Mouse (Mus musculus) left cerebral cortex, adult 9 months (tissue): ENCODE results near the gene Nop58.
"Not testable (repeated sequence)": the region's sequence is repeated elsewhere in the genome, so short reads cannot be mapped to it uniquely, and the experiment has no call there.

ENCODE experiments used
- DNase-seq, 2 experiments: peaks; one replicate each; pipeline ENCODE4 v3.0.0; 2022; ENCODE audit warnings: low spot score in 2 of 2

The Nop58 gene

DNA sequence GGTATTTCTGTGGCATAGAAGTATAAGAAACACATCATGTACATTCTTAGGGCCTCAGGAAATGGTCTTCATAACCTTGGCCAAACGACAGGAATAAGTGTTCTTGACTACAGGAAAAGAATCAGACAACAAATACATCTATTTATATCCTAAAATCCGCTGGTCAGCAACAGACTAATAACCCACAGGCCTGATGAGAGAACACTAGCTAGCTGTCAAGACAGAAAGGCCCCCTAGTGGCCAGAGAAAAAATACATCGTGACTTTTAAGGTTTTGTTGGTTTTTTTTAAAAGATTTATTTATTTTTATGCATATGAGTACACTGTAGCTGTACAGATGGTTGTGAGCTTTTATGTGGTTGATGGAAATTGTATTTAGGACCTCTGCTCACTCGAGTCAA is 35.1 kb downstream of the Nop58 start:
- DNase-seq, result peak in 1 of 2 experiments; percentile 22

DNA sequence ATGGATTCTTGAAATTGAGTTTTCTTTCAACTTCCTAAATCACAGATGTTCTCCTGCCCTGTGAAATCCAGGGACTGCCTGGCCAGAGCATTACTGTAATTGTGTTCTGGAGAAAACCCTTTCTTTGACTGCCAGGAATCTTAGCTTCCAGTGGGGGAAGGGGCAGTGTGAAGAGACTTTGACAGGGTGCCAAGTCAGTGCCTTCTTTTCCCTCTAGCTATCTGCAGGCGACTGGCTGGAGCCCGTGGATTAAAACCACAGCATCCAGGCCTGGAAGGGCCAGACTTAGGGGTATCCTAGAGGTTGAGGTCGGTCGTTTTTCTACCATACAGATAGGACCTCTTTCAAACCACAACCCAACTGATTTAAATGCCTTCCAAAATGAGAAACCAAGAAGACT is 40.9 kb downstream of the Nop58 start:
- DNase-seq, result no peak

DNA sequence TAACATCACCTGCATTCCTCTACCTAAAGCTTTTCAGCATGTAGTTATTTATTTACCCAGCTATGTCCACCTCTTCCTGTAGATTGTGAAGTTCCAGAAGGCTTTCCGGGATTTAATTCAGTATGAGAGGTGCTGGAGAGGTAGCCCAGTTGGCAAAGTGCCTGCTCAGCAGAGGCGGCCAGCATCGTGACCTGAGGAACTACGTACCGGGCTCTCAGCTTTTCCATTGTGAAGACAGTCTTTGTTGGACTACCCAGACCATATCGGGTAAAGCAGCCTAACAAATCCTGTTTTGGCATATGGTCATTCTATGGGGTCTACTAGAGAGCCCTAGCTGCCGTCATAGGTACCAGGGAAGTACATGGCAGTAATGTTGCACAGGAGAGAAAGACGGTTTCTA is 45.3 kb downstream of the Nop58 start:
- DNase-seq, result no peak

GRCm38 (mm10) chr1:59730737-59731136 is 46.0 kb downstream of the Nop58 start:
- no peak for DNase-seq

- DNase-seq, result peak in 1 of 2 experiments; percentile 13
These were observed 49.3 kb downstream of the Nop58 start for GRCm38 (mm10) chr1:59734076-59734475.

DNA sequence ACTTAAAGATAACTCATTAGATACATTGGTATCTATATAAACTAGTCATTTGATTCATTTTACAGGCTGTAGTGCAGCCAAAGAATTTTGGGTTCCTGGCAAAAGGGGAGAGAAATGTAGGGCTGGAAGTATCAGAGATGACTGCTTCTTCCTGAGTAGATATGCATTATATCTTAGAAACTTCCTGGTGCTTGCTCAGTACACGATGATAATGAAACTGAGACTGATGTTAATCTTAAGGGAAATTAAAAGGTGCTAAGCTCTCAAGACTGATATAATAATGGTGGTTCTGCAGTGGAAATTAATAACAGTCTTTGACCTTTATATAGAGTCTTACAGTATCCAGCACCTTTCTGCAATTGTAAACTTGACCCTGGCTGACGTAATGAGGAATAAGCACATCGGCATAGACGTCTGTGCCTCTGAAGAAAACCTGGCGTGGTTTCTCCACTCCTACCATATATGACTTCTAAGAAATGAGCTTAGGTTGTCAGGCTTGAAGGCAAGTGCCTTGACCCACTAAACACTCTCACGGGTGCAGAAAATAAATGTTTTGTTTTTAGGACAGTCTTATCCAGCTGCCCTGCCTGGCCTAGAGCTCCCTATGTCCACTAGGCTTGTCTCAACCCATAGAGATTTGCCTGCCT is 54.1 kb downstream of the Nop58 start:
- no peak for DNase-seq

GRCm38 (mm10) chr1:59739577-59740354 is 55.0 kb downstream of the Nop58 start:
- DNase-seq, result no peak

- no peak for DNase-seq
These were observed 64.3 kb downstream of the Nop58 start for GRCm38 (mm10) chr1:59749047-59749446.

GRCm38 (mm10) chr1:59749724-59750123 is 65.0 kb downstream of the Nop58 start:
- DNase-seq, result not testable (repeated sequence)

GRCm38 (mm10) chr1:59755298-59755697 is 70.5 kb downstream of the Nop58 start:
- DNase-seq, result no peak

DNA sequence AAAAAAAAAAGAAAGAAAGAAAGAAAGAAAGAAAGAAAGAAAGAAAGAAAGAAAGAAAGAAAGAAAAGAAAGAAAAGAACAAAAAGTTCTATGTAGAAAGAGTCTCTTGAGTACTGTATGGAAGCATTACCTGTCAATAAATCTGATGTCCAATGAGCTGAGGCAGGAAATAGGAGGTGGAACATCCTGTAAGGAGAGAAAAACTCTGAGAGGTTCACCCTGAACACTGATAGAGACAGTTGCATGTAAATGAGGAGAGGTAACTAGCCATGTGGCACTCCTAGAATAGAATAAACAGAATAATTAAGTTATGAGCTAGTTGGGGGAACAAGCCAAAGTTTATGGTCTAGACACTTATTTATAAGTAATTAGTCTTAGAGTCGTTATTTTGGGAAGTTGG is 73.6 kb downstream of the Nop58 start:
- DNase-seq, result no peak

DNA sequence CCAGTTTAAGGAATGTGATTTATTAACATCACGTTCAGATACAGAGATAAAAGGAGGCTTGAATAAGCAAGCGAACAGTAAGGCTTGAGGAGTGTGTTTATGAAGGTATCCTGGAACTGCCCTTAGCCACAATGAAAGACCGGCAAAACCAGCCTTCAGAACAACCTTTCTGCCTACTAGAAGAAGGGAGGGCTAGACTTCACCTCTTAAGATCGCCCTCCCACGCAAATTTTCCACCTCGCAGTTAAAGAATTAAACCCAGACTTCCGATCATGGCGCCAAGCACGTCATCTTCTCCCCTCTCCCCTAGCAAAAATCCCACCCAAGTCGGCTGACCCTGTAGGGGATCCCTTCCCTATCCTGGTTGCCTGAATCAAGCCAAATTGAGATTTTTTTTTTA is 77.4 kb downstream of the Nop58 start:
- peak; percentile 19 to 36 for DNase-seq

- DNase-seq, result peak; percentile 25 to 61
These were observed 77.9 kb downstream of the Nop58 start for GRCm38 (mm10) chr1:59762651-59763163.

- peak; percentile 51 to 76 for DNase-seq
These were observed 78.5 kb downstream of the Nop58 start, which contains the start of gene Bmpr2 for GRCm38 (mm10) chr1:59763164-59763768. Gene Bmpr2 (plus strand): TSS chr1:59763400.

DNA sequence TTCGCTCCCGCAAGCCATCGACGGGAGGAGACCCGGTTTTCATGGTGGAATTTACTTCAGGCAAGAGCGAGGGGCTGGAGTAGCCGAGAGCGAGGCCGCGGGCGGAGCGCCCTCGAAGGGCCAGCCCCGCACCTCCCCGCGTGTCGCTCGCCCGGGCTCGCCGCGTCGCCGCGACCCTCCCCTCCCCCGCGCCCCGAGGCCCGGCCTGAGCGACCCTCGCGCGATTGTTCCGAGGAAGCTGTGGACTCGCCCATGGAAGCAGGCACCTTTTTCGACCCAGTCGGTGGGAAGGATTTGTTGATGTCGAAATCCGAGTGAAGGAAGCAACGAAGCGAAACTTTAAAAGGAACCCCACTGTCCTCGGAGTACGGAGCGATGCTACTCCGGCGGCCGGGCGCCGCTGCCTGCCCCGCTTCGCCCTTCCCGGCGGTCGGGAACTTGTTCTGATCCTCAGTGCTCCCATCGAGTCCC is 79.0 kb downstream of the Nop58 start:
- peak in 1 of 2 experiments; percentile 28 for DNase-seq

GRCm38 (mm10) chr1:59764407-59764971 is 79.7 kb downstream of the Nop58 start:
- peak; percentile 16 to 22 for DNase-seq

GRCm38 (mm10) chr1:59765279-59765678 is 80.5 kb downstream of the Nop58 start:
- no peak for DNase-seq

GRCm38 (mm10) chr1:59766626-59767025 is 81.9 kb downstream of the Nop58 start:
- DNase-seq, result no peak
